Mouse (Mus musculus) forebrain, embryonic 14.5 days (tissue): ENCODE data around the gene Gdap1l1. TPM values are rescaled to one million over a fixed set of nuclear protein-coding genes. Genes with fewer than 3 reads are reported as not detected.

ENCODE experiments used
- ATAC-seq: fragments of 200-750 bp; cut with Nextera tagmentation; 2 replicates; pipeline ENCODE4 v1.8.0; 2017; ENCODE audit warnings: mild to moderate bottlenecking, moderate library complexity
- DNase-seq: peaks from one replicate; pipeline ENCODE4 v3.0.0-alpha.2; 2015; ENCODE audit warnings: low spot score
- H3K27ac ChIP-seq: fragments of 300-500 bp; sonication (generic); 2 replicates; pipeline ENCODE4 v1.5.1; 2014; ENCODE audit warnings: low read depth, mild to moderate bottlenecking, control low read depth, low read length, moderate library complexity
- H3K27me3 ChIP-seq: fragments of 300-500 bp; sonication (generic); replicated peaks from 2 replicates; pipeline ENCODE4 v1.6.1; 2014; ENCODE audit warnings: low read length, control low read depth, mixed read lengths; ENCODE audit not compliant: control insufficient read depth, insufficient read depth
- H3K36me3 ChIP-seq: fragments of 300-500 bp; sonication (generic); 2 replicates; pipeline ENCODE4 v1.6.1; 2014; ENCODE audit warnings: low read length, control low read depth; ENCODE audit not compliant: control insufficient read depth, insufficient read depth
- H3K4me1 ChIP-seq: fragments of 300-500 bp; sonication (generic); 2 replicates; pipeline ENCODE4 v1.6.1; 2014; ENCODE audit warnings: antibody characterized with exemption, low read length, control low read depth; ENCODE audit not compliant: control insufficient read depth, insufficient read depth
- H3K4me2 ChIP-seq: fragments of 300-500 bp; sonication (generic); 2 replicates; pipeline ENCODE4 v1.6.1; 2014; ENCODE audit warnings: mild to moderate bottlenecking, control low read depth, low read length
- H3K4me3 ChIP-seq: fragments of 300-500 bp; sonication (generic); 2 replicates; pipeline ENCODE4 v1.5.1; 2014; ENCODE audit warnings: low read depth, low read length, control low read depth
- H3K9ac ChIP-seq: fragments of 300-500 bp; sonication (generic); 2 replicates; pipeline ENCODE4 v1.6.1; 2014; ENCODE audit warnings: mild to moderate bottlenecking, low read length, control low read depth, moderate library complexity
- H3K9me3 ChIP-seq: fragments of 300-500 bp; sonication (generic); replicated peaks from 2 replicates; pipeline ENCODE4 v1.6.1; 2016; ENCODE audit warnings: low read length, control low read depth, mixed read lengths; ENCODE audit not compliant: control insufficient read depth
- WGBS: fragments of 180-500 bp; shearing (Covaris S2); extraction: QIAGEN DNeasy Blood & Tissue Kit; methylation state at CpG from one replicate; pipeline ENCODE4 v1.1.7; 2014; 5-methylcytosine and 5-hydroxymethylcytosine counted together
- polyA plus RNA-seq: library from polyadenylated mRNA; unstranded; fragments of >200 nt; fragmentation: Nextera tagmentation; extraction: Ambion mirVana; gene quantifications from 2 replicates; pipeline ENCODE4 v1.2.1, GENCODE M21; 2014

Gdap1l1 gene
- polyA plus RNA-seq, 1 experiment from 2014 or later = 107 TPM

GRCm38 (mm10) chr2:163418841-163419345, 19.4 kb upstream of the Gdap1l1 start:
- peak overlapping the region; percentile 95 for H3K4me2 ChIP-seq
- H3K27me3 ChIP-seq = no peaks in the 10 kb centered on the region
- peak overlapping the region; percentile 94 for H3K4me3 ChIP-seq
- DNase-seq (no peak), ATAC-seq (no peak; the same call in 1 of the 2 replicates)
- H3K36me3 ChIP-seq = peaks cover 15% of the 10 kb centered on the region
- peak overlapping the region; percentile 44; the same call in 1 of the 2 replicates for H3K27ac ChIP-seq
- under 1% methylated on average over 50 of the region's 50 CpGs for WGBS
- peak overlapping the region; percentile 88 for H3K9ac ChIP-seq
- peaks cover 16% of the 10 kb centered on the region for H3K4me1 ChIP-seq
- no peaks in the 10 kb centered on the region for H3K9me3 ChIP-seq

- H3K9ac ChIP-seq = peak overlapping the region; percentile 88
- WGBS = under 1% methylated on average over 71 of the region's 71 CpGs
- H3K4me2 ChIP-seq = peak overlapping the region; percentile 95
- peak overlapping the region; percentile 94 for H3K4me3 ChIP-seq
- H3K4me1 ChIP-seq = peaks cover 16% of the 10 kb centered on the region
- H3K27ac ChIP-seq = peak overlapping the region; percentile 68; the same call in 1 of the 2 replicates
- no peaks in the 10 kb centered on the region for H3K9me3 ChIP-seq
- DNase-seq = peak; percentile 100
- no peaks in the 10 kb centered on the region for H3K27me3 ChIP-seq
- ATAC-seq = peak; percentile 99
- peaks cover 10% of the 10 kb centered on the region for H3K36me3 ChIP-seq
Observed at GRCm38 (mm10) chr2:163419346-163420045, 18.8 kb upstream of the Gdap1l1 start.

- Histone ChIP-seq H3K4me2 (peak overlapping the region; percentile 72), H3K9me3 (no peaks in the 10 kb centered on the region), H3K4me1 (peaks cover 16% of the 10 kb centered on the region), H3K27me3 (no peaks in the 10 kb centered on the region), H3K36me3 (0 out of 2 replicates have a peak, but pooled peaks cover 4% of the 10 kb centered on the region), H3K4me3 (peak overlapping the region; percentile 94), H3K27ac (0 out of 2 replicates have a peak overlapping the region, but pooled peaks have one; percentile 68), H3K9ac (peak overlapping the region; percentile 71)
- WGBS = 40% methylated on average over 10 of the region's 10 CpGs
- ATAC-seq (no peak), DNase-seq (no peak)
Observed at GRCm38 (mm10) chr2:163420366-163420886, 17.9 kb upstream of the Gdap1l1 start.

- Histone ChIP-seq H3K4me3 (no peak overlapping the region), H3K9me3 (no peaks in the 10 kb centered on the region), H3K27me3 (no peaks in the 10 kb centered on the region), H3K27ac (no peak overlapping the region), H3K4me2 (no peak overlapping the region), H3K36me3 (0 out of 2 replicates have a peak, but pooled peaks cover 3% of the 10 kb centered on the region), H3K4me1 (peaks cover 13% of the 10 kb centered on the region), H3K9ac (no peak overlapping the region)
- no peak for DNase-seq
- ATAC-seq = no peak
- WGBS = 82% methylated on average over 9 of the region's 9 CpGs
Observed at GRCm38 (mm10) chr2:163422895-163423660, 15.2 kb upstream of the Gdap1l1 start.

GRCm38 (mm10) chr2:163424597-163424996, 13.7 kb upstream of the Gdap1l1 start, which contains the start of gene Oser1:
Gene Oser1 (minus strand): TSS chr2:163424697.
- WGBS = 89% methylated on average over 6 of the region's 6 CpGs
- ATAC-seq = no peak
- H3K9me3 ChIP-seq = no peaks in the 10 kb centered on the region

GRCm38 (mm10) chr2:163428346-163429011, 9.8 kb upstream of the Gdap1l1 start:
- Histone ChIP-seq H3K27me3 (no peaks in the 10 kb centered on the region), H3K27ac (no peak overlapping the region), H3K4me1 (no peaks in the 10 kb centered on the region), H3K36me3 (no peaks in the 10 kb centered on the region), H3K9ac (no peak overlapping the region), H3K4me3 (no peak overlapping the region), H3K9me3 (no peaks in the 10 kb centered on the region), H3K4me2 (no peak overlapping the region)
- ATAC-seq (no peak), DNase-seq (no peak)
- WGBS = 58% methylated on average over 4 of the region's 4 CpGs

More at GRCm38 (mm10) chr2:163424597-163424996, 13.7 kb upstream of the Gdap1l1 start, which contains the start of gene Oser1:
- no peak within 1 kb of the TSS for H3K4me2 ChIP-seq
- H3K9ac ChIP-seq = no peak within 1 kb of the TSS
- H3K36me3 ChIP-seq = 0 out of 2 replicates have a peak, but pooled peaks cover 3% of the 10 kb centered on the region
- no peaks in the 10 kb centered on the region for H3K27me3 ChIP-seq
- no peak within 1 kb of the TSS for H3K27ac ChIP-seq
- no peak for DNase-seq
- no peak within 1 kb of the TSS for H3K4me3 ChIP-seq
- peaks cover 8% of the 10 kb centered on the region; the same call in 1 of the 2 replicates for H3K4me1 ChIP-seq

GRCm38 (mm10) chr2:163431289-163431688, 7.0 kb upstream of the Gdap1l1 start:
- Histone ChIP-seq H3K9me3 (no peaks in the 10 kb centered on the region), H3K9ac (no peak overlapping the region), H3K4me1 (no peaks in the 10 kb centered on the region), H3K27me3 (no peaks in the 10 kb centered on the region), H3K4me3 (no peak overlapping the region), H3K4me2 (no peak overlapping the region), H3K36me3 (no peaks in the 10 kb centered on the region), H3K27ac (no peak overlapping the region)
- DNase-seq (no peak), ATAC-seq (no peak)
- 87% methylated on average over 9 of the region's 9 CpGs for WGBS

- Histone ChIP-seq H3K9ac (no peak overlapping the region), H3K4me2 (no peak overlapping the region), H3K4me1 (peaks cover 4% of the 10 kb centered on the region; the same call in 1 of the 2 replicates), H3K27ac (no peak overlapping the region), H3K36me3 (no peaks in the 10 kb centered on the region), H3K4me3 (no peak overlapping the region), H3K9me3 (no peaks in the 10 kb centered on the region), H3K27me3 (no peaks in the 10 kb centered on the region)
- no peak for ATAC-seq
- no peak for DNase-seq
- 34% methylated on average over 4 of the region's 4 CpGs for WGBS
Observed at GRCm38 (mm10) chr2:163433971-163434370, 4.3 kb upstream of the Gdap1l1 start.
